Mouse (Mus musculus): ENCODE measurements around the gene Ecm2.

The Ecm2 gene

GRCm38 (mm10) chr13:49518761-49519160, 14.2 kb downstream of the Ecm2 start:
- no peak for DNase-seq

DNA sequence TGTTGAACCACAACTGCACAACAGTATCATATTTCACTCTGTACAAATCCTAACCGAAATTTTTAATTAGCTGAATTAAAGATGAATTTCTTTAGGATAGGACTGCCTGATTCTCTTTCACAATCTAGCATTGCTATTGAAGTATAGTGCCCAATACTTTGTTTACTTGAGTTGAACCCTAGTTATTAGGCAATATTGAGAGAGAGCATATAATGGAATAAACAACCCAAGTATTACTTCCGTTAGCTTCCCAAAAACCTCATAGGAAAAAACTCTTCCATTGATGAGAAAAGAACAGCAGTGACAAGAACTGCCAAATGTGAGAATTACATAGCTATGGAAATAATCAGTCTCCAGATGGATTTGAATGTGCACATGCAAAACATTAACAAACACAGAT, 21.6 kb downstream of the Ecm2 start:
- no peak for DNase-seq

- no peak for DNase-seq
These were observed 26.0 kb downstream of the Ecm2 start for GRCm38 (mm10) chr13:49530636-49531035.

GRCm38 (mm10) chr13:49536946-49537345, 32.3 kb downstream of the Ecm2 start:
- no peak for DNase-seq

- DNase-seq = no peak
These were observed 34.1 kb downstream of the Ecm2 start for GRCm38 (mm10) chr13:49538693-49539092.

DNA sequence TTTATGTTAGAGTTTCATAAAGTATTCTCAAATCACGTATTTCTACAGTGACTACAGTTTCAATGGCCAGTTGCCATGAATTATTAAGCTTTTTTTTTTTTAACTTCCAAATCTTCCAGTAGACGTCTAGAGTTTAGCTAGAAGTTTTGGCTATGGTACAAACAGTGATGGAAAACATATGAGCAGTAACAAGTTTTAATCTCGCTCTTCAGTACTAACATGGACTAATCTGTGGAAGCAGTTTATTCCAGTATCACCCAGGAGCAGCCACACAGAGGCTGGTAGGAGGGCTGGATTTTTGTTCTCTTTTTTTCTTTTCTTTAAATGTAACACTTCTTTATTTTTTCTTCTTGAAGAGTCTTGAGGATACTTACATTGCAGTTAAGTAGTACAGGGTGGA, 39.7 kb downstream of the Ecm2 start, which contains the start of gene Aspn:
Gene Aspn, plus strand, starts transcription at position 165 of the 400 bp plus-strand sequence.
- DNase-seq = no peak

GRCm38 (mm10) chr13:49545646-49546045, 41.0 kb downstream of the Ecm2 start:
- DNase-seq = peak in 1 of 2 experiments; percentile 3

GRCm38 (mm10) chr13:49546517-49546916, 41.9 kb downstream of the Ecm2 start:
- DNase-seq = no peak

DNA sequence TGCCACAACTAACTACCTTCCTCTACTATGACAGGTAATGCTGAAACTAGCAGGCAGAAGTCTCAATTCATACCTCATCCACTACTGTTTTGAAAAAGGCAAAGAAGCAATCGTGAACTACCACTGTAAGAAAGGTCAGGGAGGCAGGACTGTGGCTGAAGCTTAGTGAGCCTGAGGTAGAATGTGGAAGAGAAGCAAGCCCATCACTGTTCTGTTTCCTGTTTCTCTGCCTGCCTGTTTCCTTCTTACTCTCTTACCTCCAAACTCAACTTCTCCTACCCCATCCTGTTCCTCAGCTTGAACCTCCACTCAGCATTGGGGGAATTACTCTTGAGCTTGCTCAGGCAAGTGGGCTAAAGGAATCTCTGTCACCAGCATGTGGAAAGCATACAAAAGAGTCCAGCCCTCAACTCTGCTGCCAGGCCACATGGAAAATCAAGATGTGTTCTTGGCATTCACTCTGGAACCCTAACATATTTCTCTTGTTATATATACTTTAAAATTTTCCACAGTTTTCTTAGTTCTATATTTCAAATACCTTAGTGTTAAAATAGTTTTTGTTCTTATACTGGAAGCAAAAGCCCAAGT, 43.0 kb downstream of the Ecm2 start:
- DNase-seq = no peak

DNA sequence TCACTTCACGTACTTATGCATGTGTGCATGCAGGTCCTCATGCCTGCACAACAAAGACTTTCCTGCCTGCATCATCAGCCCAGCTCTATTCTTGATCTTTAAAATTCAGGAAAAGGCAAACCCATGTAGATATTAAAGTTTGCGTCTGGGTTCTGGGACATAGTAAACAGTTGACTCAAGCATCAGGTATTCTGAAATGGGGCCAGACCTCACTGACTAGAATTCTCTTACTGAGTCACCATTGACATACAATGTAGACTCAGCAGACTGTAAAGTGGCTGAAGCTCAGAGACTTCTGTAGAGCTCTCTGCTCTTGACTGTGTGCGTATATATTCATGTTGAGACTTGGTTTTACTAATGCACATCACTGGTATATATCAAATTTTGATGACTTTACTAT, 45.0 kb downstream of the Ecm2 start:
- no peak for DNase-seq

DNA sequence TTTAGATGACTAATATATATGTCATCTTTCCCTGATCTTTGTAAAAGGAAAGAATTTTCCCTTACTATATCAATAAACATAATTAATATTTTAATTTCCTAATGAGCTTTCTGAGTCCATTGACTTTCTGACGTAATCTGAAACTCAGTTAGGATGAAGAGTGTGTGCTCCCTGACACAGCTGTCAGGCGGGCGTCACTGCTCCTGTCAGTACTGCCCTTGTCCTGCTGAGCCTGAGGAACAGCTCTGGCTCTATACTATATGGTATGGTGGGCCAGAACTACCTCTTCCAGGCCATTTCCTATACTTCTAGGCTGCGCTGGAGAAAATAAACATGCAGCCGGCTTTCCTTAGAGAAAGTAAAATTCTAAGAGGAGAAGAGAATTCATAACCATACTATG, 49.9 kb downstream of the Ecm2 start:
- no peak for DNase-seq

- peak in 1 of 2 experiments; percentile 7 for DNase-seq
These were observed 51.6 kb downstream of the Ecm2 start for GRCm38 (mm10) chr13:49556203-49556602.

- no peak for DNase-seq
These were observed 52.3 kb downstream of the Ecm2 start for GRCm38 (mm10) chr13:49556924-49557323.

DNA sequence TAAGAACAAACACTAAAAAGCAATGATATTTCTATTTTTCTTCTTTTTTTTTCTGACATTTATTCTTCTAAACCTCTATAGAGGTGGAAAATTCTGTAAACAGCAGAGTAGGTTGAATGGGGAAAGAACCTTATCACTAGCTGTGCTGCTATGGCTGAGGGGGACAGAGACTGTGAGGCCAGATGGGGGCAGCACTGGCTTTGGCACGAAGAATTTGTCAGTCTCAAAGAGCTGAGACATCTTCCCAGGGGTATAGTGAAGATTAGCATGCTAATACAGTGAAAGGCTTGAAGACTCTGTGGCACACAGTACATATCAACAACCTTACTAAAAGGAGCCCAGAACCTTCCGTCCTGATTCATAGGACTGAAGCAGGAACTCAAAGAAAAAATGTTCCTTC, 54.6 kb downstream of the Ecm2 start:
- peak; percentile 14 to 42 for DNase-seq

GRCm38 (mm10) chr13:49560886-49561285, 56.3 kb downstream of the Ecm2 start:
- DNase-seq = no peak

DNA sequence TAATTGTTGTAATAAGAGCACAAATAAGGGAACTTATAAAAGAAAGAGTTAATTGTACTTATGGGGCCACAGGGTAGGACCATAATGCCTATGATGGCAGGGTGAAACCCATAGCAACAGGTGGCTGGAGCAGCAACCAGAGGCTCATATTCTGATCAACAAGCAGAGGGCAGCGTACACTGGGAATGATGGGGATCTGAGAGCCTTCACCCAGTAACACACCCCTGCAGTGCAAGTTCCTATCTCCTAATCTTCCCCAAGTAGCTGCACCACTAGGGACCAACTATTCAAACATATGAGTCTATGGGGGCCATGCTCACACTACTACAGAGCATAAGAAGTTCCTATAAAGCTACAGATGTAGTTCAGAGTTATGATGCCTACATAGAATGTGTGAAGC, 59.7 kb downstream of the Ecm2 start:
- DNase-seq = no peak

- peak; percentile 17 to 38 for DNase-seq
These were observed 65.8 kb downstream of the Ecm2 start for GRCm38 (mm10) chr13:49570371-49570770.

GRCm38 (mm10) chr13:49571418-49571817, 66.8 kb downstream of the Ecm2 start:
- no peak for DNase-seq

DNA sequence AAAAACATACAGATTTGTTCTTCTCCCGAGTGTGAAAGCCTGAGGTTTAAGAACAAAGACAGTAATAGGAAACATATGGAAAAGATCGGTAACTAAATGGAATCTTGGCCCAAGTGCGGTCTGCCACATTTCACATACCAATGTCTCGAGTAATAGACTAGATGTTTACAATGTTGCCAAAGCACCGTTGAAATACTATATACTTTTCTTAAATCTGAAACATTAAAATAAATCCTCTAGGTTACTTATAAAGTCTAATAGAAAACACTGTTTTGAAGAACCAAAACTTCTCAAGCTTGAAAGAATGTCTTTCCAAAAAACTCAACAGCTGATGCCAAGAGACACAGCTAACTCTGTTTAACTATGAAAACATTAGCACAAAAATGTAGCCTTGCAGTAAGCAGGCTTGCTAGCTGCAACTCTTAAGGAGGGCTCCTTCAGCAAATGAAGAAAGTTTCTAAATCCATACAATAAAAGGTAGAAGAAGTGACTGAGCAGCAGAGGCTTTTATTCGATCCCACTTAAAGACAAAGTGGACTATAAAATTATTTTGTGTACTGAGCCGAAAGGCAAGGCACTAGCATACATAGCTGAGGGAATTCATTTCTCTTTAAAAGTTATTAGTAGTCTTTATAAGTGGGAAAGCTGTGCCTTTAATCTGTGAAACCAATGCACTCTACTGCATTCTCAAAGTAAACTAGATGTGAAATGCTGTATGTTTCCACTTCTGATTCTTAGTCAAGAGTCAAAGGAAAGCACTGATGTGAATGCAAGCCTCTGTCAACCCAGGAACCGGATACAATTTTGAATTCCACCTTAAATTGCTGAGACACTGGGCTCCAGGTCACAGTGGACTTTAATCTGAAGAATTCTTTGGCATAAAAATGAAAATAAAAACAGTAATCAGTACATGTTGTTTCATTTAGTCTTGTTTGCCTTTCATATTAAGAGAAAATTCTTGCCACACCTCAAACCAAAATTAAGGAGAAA, 77.2 kb downstream of the Ecm2 start, which contains the start of gene Omd:
Gene Omd, plus strand, starts transcription at position 922 of the 990 bp plus-strand sequence.
- no peak for DNase-seq
